Mouse (Mus musculus): ENCODE results near the gene Ift88. TPM values are rescaled to one million over a fixed set of nuclear protein-coding genes. Genes with fewer than 3 reads are reported as not detected.
A peak's percentile ranks its signal among the peaks of the same experiment; 100 is the strongest.
"Not testable (repeated sequence)": the region's sequence is repeated elsewhere in the genome, so short reads cannot be mapped to it uniquely, and the experiment has no call there.

Gene Ift88
- polyA plus RNA-seq, 1 experiment from 2014 or later: 11.5 TPM

DNA sequence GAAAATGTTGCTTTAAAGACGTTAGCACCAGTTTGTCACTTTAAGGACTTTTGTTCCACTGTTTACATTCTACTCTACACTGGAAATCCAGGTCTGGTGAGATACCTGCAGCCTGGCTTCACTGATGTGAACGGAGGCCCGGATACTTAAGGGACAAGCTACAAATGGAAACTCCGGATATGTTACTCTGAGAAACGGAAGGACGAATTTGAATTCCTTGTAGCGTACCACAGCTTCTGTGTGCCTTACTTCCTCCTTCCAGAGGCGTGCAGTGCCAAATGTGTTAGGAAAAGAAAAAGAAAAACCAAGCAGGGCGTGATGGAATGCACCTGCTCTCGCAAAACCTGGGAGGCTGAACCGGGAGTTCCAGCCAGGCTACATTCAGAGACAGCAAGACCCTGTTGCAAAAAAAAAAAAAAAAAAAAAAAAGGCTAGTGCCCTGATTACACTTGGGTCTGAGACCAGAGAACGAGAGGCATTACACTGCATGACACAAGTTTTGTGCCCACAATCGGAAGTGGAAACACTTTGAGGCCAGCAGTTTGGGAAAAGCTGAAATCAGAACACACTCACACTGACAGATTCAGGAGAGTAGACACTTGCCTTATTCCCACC, 24.9 kb upstream of the Ift88 start:
- Histone ChIP-seq H3K4me3 (peak overlapping the region; percentile 77), H3K27ac (peak overlapping the region; percentile 86; the same call in 1 of the 2 replicates), H3K9me3 (no peaks in the 10 kb centered on the region), H3K36me3 (no peaks in the 10 kb centered on the region), H3K4me1 (replicated peaks) (peaks cover 11% of the 10 kb centered on the region), H3K27me3 (ENCODE audit: insufficient read depth, poor library complexity, severe bottlenecking) (peaks cover 24% of the 10 kb centered on the region)
- DNase-seq (ENCODE audit: low spot score): no peak
- WGBS: 24% methylated on average over 13 of the region's 13 CpGs

DNA sequence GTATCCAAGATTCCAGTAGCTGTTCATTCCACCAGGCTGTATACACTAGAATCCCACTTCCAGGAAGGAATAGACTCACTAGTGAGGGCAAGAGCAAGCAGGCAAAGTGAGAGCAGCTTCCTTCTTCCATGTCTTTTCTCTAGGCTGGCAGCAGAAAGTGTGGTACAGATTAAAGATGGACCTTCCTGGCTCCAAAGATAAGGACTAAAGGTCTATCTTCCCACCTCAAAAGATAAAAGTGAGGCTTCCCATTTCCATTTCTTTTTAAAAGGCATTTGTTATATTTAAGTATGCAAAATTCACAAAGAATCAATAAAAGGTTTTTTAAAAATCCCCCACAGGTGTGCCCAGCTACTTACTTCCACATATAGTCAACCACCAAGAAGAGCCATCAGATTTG, 21.0 kb upstream of the Ift88 start:
- H3K36me3 ChIP-seq: no peaks in the 10 kb centered on the region
- H3K9me3 ChIP-seq: no peaks in the 10 kb centered on the region
- H3K4me3 ChIP-seq: no peak overlapping the region
- peaks cover 18% of the 10 kb centered on the region for H3K4me1 ChIP-seq (replicated peaks)
- H3K27me3 ChIP-seq (ENCODE audit: insufficient read depth, poor library complexity, severe bottlenecking): peaks cover 5% of the 10 kb centered on the region
- H3K27ac ChIP-seq: no peak overlapping the region
- no peak for DNase-seq (ENCODE audit: low spot score)

DNA sequence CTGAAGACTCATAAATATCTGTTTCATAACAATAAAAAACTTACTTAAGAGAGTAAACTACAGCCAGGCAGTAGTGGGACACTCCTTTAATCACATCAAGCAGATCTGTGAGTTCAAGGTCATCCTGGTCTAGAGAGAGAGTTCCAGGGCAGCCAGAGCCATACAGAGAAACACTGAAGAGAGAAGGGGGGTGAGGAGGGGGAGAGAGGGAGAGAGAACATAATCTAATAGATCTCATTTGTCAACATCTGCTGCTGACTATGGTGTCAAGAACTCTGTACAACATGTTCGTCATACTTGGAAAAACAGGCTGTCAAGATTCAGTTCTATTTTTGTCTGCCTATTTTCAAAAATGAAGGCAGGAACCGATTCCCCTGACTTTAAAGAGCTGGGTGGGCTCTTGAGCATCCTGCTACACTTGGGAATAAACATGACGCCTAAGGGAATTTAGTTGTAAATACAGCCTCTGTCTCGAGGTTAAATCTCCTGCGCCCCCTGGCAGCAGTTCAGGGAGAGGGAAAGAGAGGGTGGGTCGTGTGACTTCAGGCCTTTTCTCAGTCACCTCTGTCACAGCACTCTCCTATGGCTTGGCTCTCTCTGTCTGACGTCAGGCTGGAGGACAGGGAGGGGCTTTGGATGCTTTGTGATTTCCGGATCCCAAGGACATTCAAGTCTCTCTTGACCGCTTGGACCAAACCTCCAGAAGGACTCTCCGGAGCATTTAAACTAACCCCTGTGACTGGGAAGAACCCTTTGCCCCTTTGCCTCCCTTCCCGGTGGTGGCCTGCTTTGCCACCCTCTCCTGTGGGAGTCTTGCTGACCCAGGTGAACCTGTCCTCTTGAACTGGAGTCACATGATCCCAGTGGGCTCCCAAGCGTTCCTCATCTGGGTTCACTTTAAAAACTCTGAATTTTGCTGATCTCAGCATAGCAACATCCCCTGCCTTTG, 16.5 kb upstream of the Ift88 start:
- peak; percentile 73 for DNase-seq (ENCODE audit: low spot score)
- H3K4me3 ChIP-seq: peak overlapping the region; percentile 44
- peak overlapping the region; percentile 24 for H3K27ac ChIP-seq
- WGBS: 6% methylated on average over 12 of the region's 12 CpGs
- peaks cover 7% of the 10 kb centered on the region; the same call in 1 of the 2 replicates for H3K4me1 ChIP-seq (replicated peaks)
- H3K27me3 ChIP-seq (ENCODE audit: insufficient read depth, poor library complexity, severe bottlenecking): no peaks in the 10 kb centered on the region
- no peaks in the 10 kb centered on the region for H3K36me3 ChIP-seq
- H3K9me3 ChIP-seq: no peaks in the 10 kb centered on the region

DNA sequence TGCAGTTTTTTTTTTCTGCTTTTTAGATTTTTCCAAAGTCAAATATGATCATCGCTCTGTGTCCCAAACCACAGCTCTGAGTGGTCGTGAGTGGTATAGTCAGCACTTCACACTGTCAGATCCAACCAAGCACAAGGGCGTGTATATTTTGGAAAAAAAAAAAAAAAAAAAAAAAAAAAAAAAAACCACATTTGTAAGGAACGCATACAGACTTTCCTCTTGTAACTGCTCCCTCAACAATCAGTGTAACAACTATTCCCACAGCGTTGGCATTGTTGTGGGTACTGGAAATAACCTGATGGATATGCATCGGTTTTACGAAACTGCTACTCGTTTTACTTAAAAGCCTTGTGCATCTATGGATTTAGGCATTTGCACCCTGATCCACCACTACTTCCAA, 15.8 kb upstream of the Ift88 start:
- no peaks in the 10 kb centered on the region for H3K9me3 ChIP-seq
- no peak overlapping the region for H3K4me3 ChIP-seq
- no peaks in the 10 kb centered on the region for H3K36me3 ChIP-seq
- WGBS: 77% methylated on average over 8 of the region's 8 CpGs
- no peak for DNase-seq (ENCODE audit: low spot score)
- no peak overlapping the region for H3K27ac ChIP-seq
- H3K27me3 ChIP-seq (ENCODE audit: insufficient read depth, poor library complexity, severe bottlenecking): no peaks in the 10 kb centered on the region
- H3K4me1 ChIP-seq (replicated peaks): peaks cover 7% of the 10 kb centered on the region; the same call in 1 of the 2 replicates

DNA sequence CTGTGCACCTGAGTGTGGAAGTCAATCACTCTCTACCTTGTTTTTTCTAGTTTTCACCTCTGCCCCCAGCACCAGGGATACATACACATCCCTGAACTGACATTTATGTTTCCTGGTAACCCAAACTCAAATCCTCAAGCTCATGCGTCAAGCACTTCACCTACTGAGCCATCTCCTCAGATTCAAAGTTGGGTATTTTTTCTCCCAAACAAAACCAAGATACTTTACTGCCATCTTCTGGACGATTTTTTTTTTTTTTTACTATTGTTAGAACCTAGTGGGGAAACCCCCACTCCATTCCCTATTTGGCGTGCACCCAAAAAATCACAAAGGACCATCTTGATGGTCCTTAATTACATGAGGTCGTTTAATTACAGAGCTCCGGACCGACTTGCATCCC, 14.8 kb upstream of the Ift88 start:
- WGBS: 46% methylated on average over 6 of the region's 6 CpGs
- no peak for DNase-seq (ENCODE audit: low spot score)
- Histone ChIP-seq H3K4me1 (replicated peaks) (peaks cover 7% of the 10 kb centered on the region; the same call in 1 of the 2 replicates), H3K9me3 (no peaks in the 10 kb centered on the region), H3K36me3 (no peaks in the 10 kb centered on the region), H3K27me3 (ENCODE audit: insufficient read depth, poor library complexity, severe bottlenecking) (no peaks in the 10 kb centered on the region), H3K4me3 (no peak overlapping the region), H3K27ac (no peak overlapping the region)

DNA sequence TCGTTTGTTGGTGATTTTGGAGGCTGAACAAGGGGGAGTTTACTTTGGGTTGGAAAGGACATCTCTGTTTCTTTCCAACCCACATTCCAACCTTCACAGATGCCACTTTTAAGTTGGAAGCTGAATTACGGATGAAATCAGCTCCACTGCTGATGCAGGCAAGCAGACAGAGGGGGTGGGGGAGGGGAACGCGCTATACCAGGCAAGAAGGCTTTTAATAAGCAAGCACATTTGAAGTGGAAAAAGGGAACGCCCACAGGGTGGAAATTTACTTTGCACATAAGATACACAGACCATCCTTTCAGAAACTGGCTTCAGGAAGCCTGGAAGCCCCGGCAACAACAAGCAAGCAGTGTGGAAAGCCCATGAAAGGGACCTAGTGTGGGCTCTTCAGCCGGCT, 11.7 kb upstream of the Ift88 start:
- no peak for DNase-seq (ENCODE audit: low spot score)
- Histone ChIP-seq H3K27ac (no peak overlapping the region), H3K4me3 (no peak overlapping the region), H3K9me3 (no peaks in the 10 kb centered on the region), H3K4me1 (replicated peaks) (peaks cover 6% of the 10 kb centered on the region; the same call in 1 of the 2 replicates), H3K36me3 (no peaks in the 10 kb centered on the region), H3K27me3 (ENCODE audit: insufficient read depth, poor library complexity, severe bottlenecking) (no peaks in the 10 kb centered on the region)
- 65% methylated on average over 7 of the region's 7 CpGs for WGBS

DNA sequence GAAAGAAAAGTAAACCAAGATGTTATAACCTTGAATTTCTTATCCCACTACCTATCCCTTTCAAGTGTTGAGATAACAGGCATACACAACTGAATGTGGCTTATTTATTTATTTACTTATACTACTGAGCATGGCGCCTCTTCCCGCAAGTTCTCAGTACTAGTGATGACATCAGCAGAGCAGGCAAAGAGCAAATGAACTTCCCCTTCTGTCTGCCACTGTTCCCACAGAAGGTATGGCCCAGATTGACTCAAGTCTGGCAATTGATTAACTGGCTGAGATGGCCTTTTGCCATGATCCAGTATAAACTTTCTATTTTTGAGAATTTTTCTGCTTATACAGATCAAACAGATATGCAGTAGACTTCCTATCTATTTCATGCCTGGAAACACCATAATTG, 6.7 kb upstream of the Ift88 start:
- no peak overlapping the region for H3K4me3 ChIP-seq
- no peak for DNase-seq (ENCODE audit: low spot score)
- WGBS: 92% methylated on average over 2 of the region's 2 CpGs
- no peaks in the 10 kb centered on the region; the same call in 1 of the 2 replicates for H3K4me1 ChIP-seq (replicated peaks)
- H3K36me3 ChIP-seq: no peaks in the 10 kb centered on the region
- no peaks in the 10 kb centered on the region for H3K9me3 ChIP-seq
- H3K27ac ChIP-seq: no peak overlapping the region
- no peaks in the 10 kb centered on the region for H3K27me3 ChIP-seq (ENCODE audit: insufficient read depth, poor library complexity, severe bottlenecking)

DNA sequence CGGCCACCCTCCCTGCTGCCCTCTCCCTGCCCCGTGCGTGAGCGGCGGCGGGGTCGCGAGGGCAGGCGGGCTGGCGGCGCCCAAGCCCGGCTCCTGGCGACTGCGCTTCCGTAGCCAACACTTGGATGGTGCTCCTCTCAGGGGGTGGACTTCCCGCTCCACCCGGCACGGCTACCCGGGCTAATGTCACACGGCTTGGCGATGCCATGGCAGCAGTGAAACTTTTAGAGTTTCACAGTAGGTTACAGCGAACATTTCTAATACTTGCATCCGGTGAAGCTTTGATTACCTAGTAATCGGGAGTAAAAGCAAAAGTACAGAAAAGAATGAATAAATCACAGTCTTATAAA, 325 bp downstream of the Ift88 start:
- no peaks in the 10 kb centered on the region for H3K27me3 ChIP-seq (ENCODE audit: insufficient read depth, poor library complexity, severe bottlenecking)
- H3K27ac ChIP-seq: peak overlapping the region; percentile 90
- no peaks in the 10 kb centered on the region for H3K9me3 ChIP-seq
- no peaks in the 10 kb centered on the region for H3K36me3 ChIP-seq
- DNase-seq (ENCODE audit: low spot score): no peak
- H3K4me1 ChIP-seq (replicated peaks): peaks cover 19% of the 10 kb centered on the region
- WGBS: under 1% methylated on average over 24 of the region's 24 CpGs
- H3K4me3 ChIP-seq: peak overlapping the region; percentile 90

DNA sequence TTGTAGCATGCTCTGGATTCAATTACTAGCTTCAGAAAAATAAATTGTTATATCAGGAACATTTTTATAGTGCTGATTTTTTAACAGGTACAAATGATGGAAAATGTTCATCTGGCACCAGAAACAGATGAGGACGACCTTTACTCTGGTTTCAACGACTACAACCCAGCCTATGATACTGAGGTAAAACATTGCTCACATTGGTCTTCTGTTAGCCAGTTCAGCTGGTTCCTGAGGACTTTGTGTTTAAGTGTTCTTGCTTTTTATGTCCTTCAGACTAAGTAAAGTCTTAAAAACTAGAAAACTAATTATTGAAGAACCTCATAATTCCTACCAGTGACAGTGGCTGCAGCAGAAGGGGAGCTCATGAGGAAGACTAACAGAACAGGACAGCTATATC, 6.6 kb downstream of the Ift88 start:
- no peak for DNase-seq (ENCODE audit: low spot score)
- H3K9me3 ChIP-seq: no peaks in the 10 kb centered on the region
- 85% methylated on average over 2 of the region's 2 CpGs for WGBS

DNA sequence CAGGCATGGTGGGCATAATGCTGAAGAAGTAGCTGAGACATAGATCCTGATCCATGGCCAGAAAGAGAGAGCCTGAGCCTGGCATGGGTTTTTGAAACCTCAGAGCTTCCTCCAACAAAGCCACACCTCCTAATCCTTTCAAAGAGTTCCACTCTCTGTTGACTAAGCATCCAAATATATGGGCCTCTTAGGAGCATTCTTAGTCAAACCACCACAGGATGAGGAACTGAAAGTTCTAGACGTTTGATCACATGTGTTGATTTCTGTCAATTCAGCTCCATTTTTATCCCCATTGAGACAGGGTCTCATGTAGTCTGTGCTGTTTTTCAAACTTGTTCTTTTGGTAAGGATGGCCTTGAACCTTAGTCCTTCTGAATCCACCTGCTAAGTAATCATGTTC, 28.7 kb downstream of the Ift88 start:
- Histone ChIP-seq H3K27me3 (ENCODE audit: insufficient read depth, poor library complexity, severe bottlenecking) (no peaks in the 10 kb centered on the region), H3K4me3 (no peak overlapping the region), H3K36me3 (peaks cover 35% of the 10 kb centered on the region), H3K9me3 (no peaks in the 10 kb centered on the region), H3K4me1 (replicated peaks) (no peaks in the 10 kb centered on the region), H3K27ac (no peak overlapping the region)
- no peak for DNase-seq (ENCODE audit: low spot score)
- WGBS: 80% methylated on average over 1 of the region's 1 CpGs

More for the DNA sequence above, 6.6 kb downstream of the Ift88 start:
- Histone ChIP-seq H3K27ac (no peak overlapping the region), H3K36me3 (peaks cover 7% of the 10 kb centered on the region), H3K27me3 (ENCODE audit: insufficient read depth, poor library complexity, severe bottlenecking) (no peaks in the 10 kb centered on the region), H3K4me1 (replicated peaks) (0 out of 2 replicates have a peak, but pooled peaks cover 2% of the 10 kb centered on the region), H3K4me3 (no peak overlapping the region)

DNA sequence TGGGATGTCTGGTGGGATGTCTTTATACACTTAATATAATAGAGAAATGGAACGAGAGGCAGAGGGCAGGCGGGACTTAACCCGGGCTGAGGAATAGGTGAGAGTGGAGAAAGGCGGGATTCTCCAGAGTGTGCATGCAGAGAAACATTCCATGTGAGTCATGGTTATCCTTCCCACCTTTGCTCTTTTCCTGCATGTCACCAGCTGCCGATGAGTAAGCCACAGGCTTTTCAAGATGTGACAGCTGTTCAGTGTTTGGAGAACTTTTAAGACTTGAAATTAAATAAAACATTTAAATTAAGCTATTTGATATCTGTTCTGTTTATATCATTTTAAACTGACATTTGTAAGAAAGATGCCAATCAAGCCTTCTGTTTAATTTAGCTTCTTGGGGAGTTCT, 36.0 kb downstream of the Ift88 start:
- Histone ChIP-seq H3K4me1 (replicated peaks) (no peaks in the 10 kb centered on the region), H3K9me3 (no peaks in the 10 kb centered on the region), H3K27ac (no peak overlapping the region), H3K27me3 (ENCODE audit: insufficient read depth, poor library complexity, severe bottlenecking) (no peaks in the 10 kb centered on the region), H3K36me3 (peaks cover 9% of the 10 kb centered on the region; the same call in 1 of the 2 replicates), H3K4me3 (no peak overlapping the region)
- WGBS: 93% methylated on average over 5 of the region's 5 CpGs
- no peak for DNase-seq (ENCODE audit: low spot score)

DNA sequence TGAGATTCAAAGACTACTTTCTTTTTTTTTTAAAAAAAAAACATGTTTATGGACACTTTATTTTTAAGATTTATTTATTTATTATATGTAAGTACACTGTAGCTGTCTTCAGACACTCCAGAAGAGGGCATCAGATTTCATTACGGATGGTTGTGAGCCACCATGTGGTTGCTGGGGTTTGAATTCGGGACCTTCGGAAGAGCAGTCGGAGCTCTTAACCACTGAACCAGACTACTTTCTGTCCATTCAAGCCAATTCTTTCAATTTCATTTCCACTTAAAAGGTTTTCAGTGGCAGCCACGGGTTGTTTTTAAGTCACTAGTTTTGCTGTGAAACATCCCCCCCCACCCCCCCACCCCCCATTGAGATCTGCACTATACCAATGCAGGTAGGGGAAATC, 36.5 kb downstream of the Ift88 start:
- DNase-seq (ENCODE audit: low spot score); H3K9me3 ChIP-seq; H3K36me3 ChIP-seq; H3K4me1 ChIP-seq (replicated peaks); H3K4me3 ChIP-seq; H3K27me3 ChIP-seq (ENCODE audit: insufficient read depth, poor library complexity, severe bottlenecking); H3K27ac ChIP-seq: not testable (repeated sequence)
- 74% methylated on average over 5 of the region's 5 CpGs for WGBS

DNA sequence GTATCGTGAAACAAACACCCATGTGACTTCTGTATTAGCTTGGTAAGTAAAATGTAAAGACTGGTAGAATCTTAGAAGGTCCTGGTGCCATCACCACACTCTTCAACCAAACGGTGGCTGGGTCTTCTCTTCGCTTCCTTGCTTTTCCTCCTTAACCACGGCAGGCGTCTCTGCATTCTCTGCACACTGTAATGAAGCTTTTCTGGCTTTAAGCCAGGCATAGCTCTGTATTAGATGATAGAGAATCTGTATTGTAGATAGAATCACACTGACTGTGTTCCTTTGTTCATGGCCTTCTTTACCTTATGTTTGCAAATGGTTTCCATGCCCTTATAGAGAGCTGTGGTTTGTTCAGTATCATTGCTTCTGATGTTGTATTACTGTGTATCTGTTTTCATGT, 39.0 kb downstream of the Ift88 start:
- H3K4me1 ChIP-seq (replicated peaks): no peaks in the 10 kb centered on the region
- no peaks in the 10 kb centered on the region for H3K27me3 ChIP-seq (ENCODE audit: insufficient read depth, poor library complexity, severe bottlenecking)
- H3K4me3 ChIP-seq: no peak overlapping the region
- no peaks in the 10 kb centered on the region for H3K9me3 ChIP-seq
- no peak overlapping the region for H3K27ac ChIP-seq
- WGBS: 92% methylated on average over 5 of the region's 5 CpGs
- H3K36me3 ChIP-seq: peaks cover 6% of the 10 kb centered on the region; the same call in 1 of the 2 replicates
- DNase-seq (ENCODE audit: low spot score): no peak

Data from hindbrain, embryonic 10.5 days (tissue).